Mouse (Mus musculus): ENCODE measurements around the gene Ldhd.

GRCm38 (mm10) chr8:111595712-111596484, 34.3 kb downstream of the Ldhd start:
- TF ChIP-seq CTCF (IDR thresholded peaks at IDR 0.05) = no peak
- no peak; the same call in 1 of the 2 replicates for TF ChIP-seq EP300 (IDR thresholded peaks at IDR 0.05)

Measured in lung, postnatal 0 days (tissue).